Mouse (Mus musculus) heart, embryonic 16.5 days (tissue): ENCODE data around the gene Efhb. TPM values are rescaled to one million over a fixed set of nuclear protein-coding genes. Genes with fewer than 3 reads are reported as not detected.

Source experiments
- ATAC-seq: fragments of 200-750 bp; cut with Nextera tagmentation; replicated peaks from 2 replicates; pipeline ENCODE4 v1.8.0; 2017; ENCODE audit warnings: moderate number of reproducible peaks; ENCODE audit not compliant: insufficient read depth, low FRiP score; ENCODE audit errors: extremely low read depth
- H3K27ac ChIP-seq: fragments of 300-500 bp; sonication (generic); 2 replicates; pipeline ENCODE4 v1.5.1; 2014; ENCODE audit warnings: mild to moderate bottlenecking, low read length, control low read depth, moderate library complexity
- H3K27me3 ChIP-seq: fragments of 300-500 bp; sonication (generic); 2 replicates; pipeline ENCODE4 v1.6.1; 2014; ENCODE audit warnings: low read length, mixed read lengths; ENCODE audit not compliant: control insufficient read depth, insufficient read depth
- H3K36me3 ChIP-seq: fragments of 300-500 bp; sonication (generic); 2 replicates; pipeline ENCODE4 v1.6.1; 2014; ENCODE audit not compliant: control insufficient read depth, insufficient read depth
- H3K4me1 ChIP-seq: fragments of 300-500 bp; sonication (generic); 2 replicates; pipeline ENCODE4 v1.6.1; 2014; ENCODE audit warnings: low read length, mixed read lengths; ENCODE audit not compliant: control insufficient read depth, insufficient read depth
- H3K4me2 ChIP-seq: fragments of 300-500 bp; sonication (generic); 2 replicates; pipeline ENCODE4 v1.6.1; 2014; ENCODE audit warnings: low read depth, mild to moderate bottlenecking, control low read depth, low read length
- H3K4me3 ChIP-seq: fragments of 300-500 bp; sonication (generic); 2 replicates; pipeline ENCODE4 v1.5.1; 2014; ENCODE audit warnings: mild to moderate bottlenecking, control low read depth, low read length
- H3K9ac ChIP-seq: fragments of 300-500 bp; sonication (generic); 2 replicates; pipeline ENCODE4 v1.6.1; 2014; ENCODE audit warnings: low read length, control low read depth
- H3K9me3 ChIP-seq: fragments of 300-500 bp; sonication (generic); replicated peaks from 2 replicates; pipeline ENCODE4 v1.6.1; 2016; ENCODE audit warnings: low read length; ENCODE audit not compliant: control insufficient read depth
- WGBS: fragments of 180-500 bp; shearing (Covaris S2); extraction: QIAGEN DNeasy Blood & Tissue Kit; methylation state at CpG from one replicate; pipeline ENCODE4 v1.1.7; 2014; 5-methylcytosine and 5-hydroxymethylcytosine counted together
- polyA plus RNA-seq: library from polyadenylated mRNA; unstranded; fragments of >200 nt; fragmentation: Nextera tagmentation; extraction: Ambion mirVana; gene quantifications from 2 replicates; pipeline ENCODE4 v1.2.1, GENCODE M21; 2015

Gene Efhb
- polyA plus RNA-seq, 1 experiment from 2014 or later = 0.47 TPM

- no peak overlapping the region for H3K4me2 ChIP-seq
- H3K27me3 ChIP-seq = no peaks in the 10 kb centered on the region
- H3K4me3 ChIP-seq = no peak overlapping the region
- no peaks in the 10 kb centered on the region for H3K36me3 ChIP-seq
- no peaks in the 10 kb centered on the region for H3K9me3 ChIP-seq
- no peak overlapping the region for H3K9ac ChIP-seq
- WGBS = 41% methylated on average over 6 of the region's 6 CpGs
- H3K4me1 ChIP-seq = no peaks in the 10 kb centered on the region
- no peak overlapping the region for H3K27ac ChIP-seq
- ATAC-seq = no peak
Observed at GRCm38 (mm10) chr17:53387581-53388473, 75.3 kb downstream of the Efhb start.

- Histone ChIP-seq H3K27ac (no peak overlapping the region), H3K9me3 (no peaks in the 10 kb centered on the region), H3K27me3 (no peaks in the 10 kb centered on the region), H3K36me3 (no peaks in the 10 kb centered on the region), H3K4me2 (no peak overlapping the region), H3K9ac (no peak overlapping the region), H3K4me3 (no peak overlapping the region), H3K4me1 (no peaks in the 10 kb centered on the region)
- 73% methylated on average over 6 of the region's 6 CpGs for WGBS
- ATAC-seq = no peak
Observed at GRCm38 (mm10) chr17:53386863-53387262, 76.3 kb downstream of the Efhb start.

- Histone ChIP-seq H3K4me3 (no peak overlapping the region), H3K36me3 (no peaks in the 10 kb centered on the region), H3K27ac (no peak overlapping the region), H3K4me2 (no peak overlapping the region), H3K4me1 (no peaks in the 10 kb centered on the region), H3K9ac (no peak overlapping the region), H3K27me3 (no peaks in the 10 kb centered on the region), H3K9me3 (no peaks in the 10 kb centered on the region; the same call in 1 of the 2 replicates)
- ATAC-seq = no peak
- 81% methylated on average over 6 of the region's 6 CpGs for WGBS
Observed at GRCm38 (mm10) chr17:53364111-53364510, 99.0 kb downstream of the Efhb start.

Other genes starting within 250 kb of the Efhb start
- 60.7 and 70.1 TPM in 2 replicates for gene Rab5a, start 15.9 kb upstream of the Efhb start, polyA plus RNA-seq
- 0.07 and 0.14 TPM in 2 replicates for gene Pp2d1, start 76.1 kb upstream of the Efhb start, polyA plus RNA-seq
- 10.7 and 12.1 TPM in 2 replicates for gene Kat2b, start 103.5 kb upstream of the Efhb start, polyA plus RNA-seq
- gene Sgo1, start 226.0 kb upstream of the Efhb start, polyA plus RNA-seq = 16.4 and 16.8 TPM in 2 replicates